8 mouse cellular contexts compared by ENCODE assay signal in genomic region chr4:123412528-123412878, GRCm38 (mm10).
A peak's percentile ranks its signal among the peaks of the same experiment; 100 is the strongest.
DNase-seq lines count a peak whose midpoint lies in the region; ATAC-seq and TF ChIP-seq lines count a peak whose summit lies in the region.

No protein-coding gene starts in this region.

- ATAC-seq in intestine, postnatal 0 days = no peak
- ATAC-seq in neural tube, embryonic 13.5 days (ENCODE audit: low read depth) = 0 out of 2 replicates have a peak, but pooled peaks have one; percentile 5

- H3K27ac ChIP-seq in forebrain, embryonic 10.5 days = peak overlapping the region; percentile 99
- no peak overlapping the region for H3K27ac ChIP-seq in intestine, postnatal 0 days (ENCODE audit: low read depth, low read length)
- peak overlapping the region; percentile 95 for H3K27ac ChIP-seq in neural tube, embryonic 13.5 days (replicated peaks)

- peaks cover 27% of the 10 kb centered on the region for H3K36me3 ChIP-seq in forebrain, embryonic 10.5 days (replicated peaks)
- no peaks in the 10 kb centered on the region for H3K36me3 ChIP-seq in intestine, postnatal 0 days (ENCODE audit: control insufficient read depth, insufficient read depth)
- H3K36me3 ChIP-seq in neural tube, embryonic 13.5 days = 0 out of 2 replicates have a peak, but pooled peaks cover 2% of the 10 kb centered on the region

- intact Hi-C loops in left cerebral cortex, postnatal 14 days (cut with DNase I) = no loop called here

- DNase-seq in lung, adult 18-20 months = peak; percentile 33 to 47
- DNase-seq in lung, postnatal 25 days (ENCODE audit: low spot score) = no peak
- no peak for DNase-seq in forebrain, embryonic 10.5 days (ENCODE audit: extremely low spot score, low spot score)
- no peak for DNase-seq in left cerebral cortex, postnatal 14 days (ENCODE audit: low spot score in 2 of 2)
- DNase-seq in layer of hippocampus, postnatal 14 days (ENCODE audit: low spot score in 2 of 2) = no peak
- DNase-seq in left cerebral cortex, adult 18-20 months (ENCODE audit: low spot score in 2 of 2) = no peak

- H3K9me3 ChIP-seq in forebrain, embryonic 10.5 days = no peaks in the 10 kb centered on the region
- no peaks in the 10 kb centered on the region for H3K9me3 ChIP-seq in intestine, postnatal 0 days (ENCODE audit: control insufficient read depth)
- H3K9me3 ChIP-seq in neural tube, embryonic 13.5 days = no peaks in the 10 kb centered on the region

- H3K4me1 ChIP-seq in forebrain, embryonic 10.5 days = peaks cover 55% of the 10 kb centered on the region
- peaks cover 18% of the 10 kb centered on the region for H3K4me1 ChIP-seq in intestine, postnatal 0 days (replicated peaks; ENCODE audit: control insufficient read depth, insufficient read depth, low read length)
- peaks cover 47% of the 10 kb centered on the region for H3K4me1 ChIP-seq in neural tube, embryonic 13.5 days (replicated peaks)

- 3% methylated on average over 6 of the region's 6 CpGs for WGBS in forebrain, embryonic 10.5 days
- WGBS in intestine, postnatal 0 days = 11% methylated on average over 6 of the region's 6 CpGs
- WGBS in neural tube, embryonic 13.5 days = 7% methylated on average over 6 of the region's 6 CpGs

- H3K4me3 ChIP-seq in forebrain, embryonic 10.5 days = peak overlapping the region; percentile 78
- H3K4me3 ChIP-seq in intestine, postnatal 0 days (ENCODE audit: low read depth, low read length) = peak overlapping the region; percentile 79
- peak overlapping the region; percentile 71 for H3K4me3 ChIP-seq in neural tube, embryonic 13.5 days

- no peaks in the 10 kb centered on the region for H3K27me3 ChIP-seq in forebrain, embryonic 10.5 days (ENCODE audit: poor library complexity, severe bottlenecking)
- H3K27me3 ChIP-seq in intestine, postnatal 0 days (replicated peaks; ENCODE audit: control insufficient read depth, insufficient read depth, low read length) = no peaks in the 10 kb centered on the region
- H3K27me3 ChIP-seq in neural tube, embryonic 13.5 days = no peaks in the 10 kb centered on the region

- TF ChIP-seq CTCF in intestine, postnatal 0 days (IDR thresholded peaks at IDR 0.05; ENCODE audit: low read depth) = no peak

- H3K4me2 ChIP-seq in intestine, postnatal 0 days (replicated peaks; ENCODE audit: low read depth) = peak overlapping the region; percentile 99
- peak overlapping the region; percentile 80 for H3K4me2 ChIP-seq in neural tube, embryonic 13.5 days

- H3K9ac ChIP-seq in intestine, postnatal 0 days (ENCODE audit: low read depth, low read length) = peak overlapping the region; percentile 73; the same call in 1 of the 2 replicates
- H3K9ac ChIP-seq in neural tube, embryonic 13.5 days = peak overlapping the region; percentile 78

Comparison
In these comparisons a context has a peak if more than half of its experiments do, and no peak if none do; other contexts are left out.
1. DNase-seq: peak in lung, adult 18-20 months (2 of 2); none in lung, postnatal 25 days (single experiment), forebrain, embryonic 10.5 days (single experiment), left cerebral cortex, postnatal 14 days (0 of 2), layer of hippocampus, postnatal 14 days (0 of 2) and left cerebral cortex, adult 18-20 months (0 of 2).
2. Peak in every context shown above with its lines, with median percentiles within 50 percentile points of each other: H3K4me3 ChIP-seq.